Mouse (Mus musculus): Measurements from ENCODE around the gene Gm45713. TPM values are rescaled to one million over a fixed set of nuclear protein-coding genes. Genes with fewer than 3 reads are reported as not detected.

Gm45713 gene
- 0.20 TPM in 1 of 2 replicates, not detected in the other for polyA plus RNA-seq (2015; fragmentation: Nextera tagmentation; extraction: Ambion mirVana)

GRCm38 (mm10) chr7:45135993-45136567 is at the start of gene Gm45713, which contains the start of gene Flt3l:
Gene Gm45713 (minus strand): TSS chr7:45136231.
Gene Flt3l (minus strand): TSS chr7:45136432.
- Histone ChIP-seq H3K9me3 (no peaks in the 10 kb centered on the region), H3K36me3 (0 out of 2 replicates have a peak, but pooled peaks cover 4% of the 10 kb centered on the region), H3K4me1 (peaks cover 7% of the 10 kb centered on the region), H3K27ac (peak within 1 kb of the TSS; percentile 5; the same call in 1 of the 2 replicates), H3K9ac (peak within 1 kb of the TSS; percentile 77), H3K27me3 (peaks cover 15% of the 10 kb centered on the region; the same call in 1 of the 2 replicates), H3K4me2 (peak within 1 kb of the TSS; percentile 72), H3K4me3 (peak within 1 kb of the TSS; percentile 56)
- ATAC-seq (ENCODE audit: insufficient number of reproducible peaks, insufficient read depth, low FRiP score, low TSS enrichment, low read depth), result peak; percentile 60
- WGBS, result 2% methylated on average over 29 of the region's 29 CpGs

DNA sequence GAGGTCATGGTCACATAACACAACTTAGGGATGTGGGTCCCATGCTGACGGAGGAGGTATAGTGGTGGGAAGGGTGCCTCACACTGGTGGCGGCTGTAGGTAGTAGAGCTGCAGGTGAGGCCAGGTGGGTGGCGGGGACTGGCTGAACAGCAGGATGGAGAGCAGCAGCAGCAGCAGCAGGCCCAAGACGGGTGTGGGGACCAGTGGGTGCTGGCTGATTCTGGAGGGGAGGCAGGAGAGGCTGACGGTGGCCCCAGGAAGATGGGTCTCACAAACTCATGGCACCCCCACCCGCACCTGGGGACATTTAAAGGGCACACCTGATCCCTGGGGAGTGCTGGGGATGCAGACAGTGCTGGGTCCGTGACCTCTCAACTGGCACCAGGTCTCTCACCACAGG is 47.6 kb upstream of the Gm45713 start:
- Histone ChIP-seq H3K27ac (no peak overlapping the region), H3K4me2 (no peak overlapping the region), H3K36me3 (no peaks in the 10 kb centered on the region), H3K9me3 (no peaks in the 10 kb centered on the region), H3K4me1 (peaks cover 10% of the 10 kb centered on the region; the same call in 1 of the 2 replicates), H3K27me3 (peaks cover 93% of the 10 kb centered on the region), H3K9ac (no peak overlapping the region), H3K4me3 (no peak overlapping the region)
- ATAC-seq (ENCODE audit: insufficient number of reproducible peaks, insufficient read depth, low FRiP score, low TSS enrichment, low read depth), result no peak
- WGBS, result 63% methylated on average over 7 of the region's 7 CpGs

- WGBS, result 19% methylated on average over 11 of the region's 11 CpGs
- ATAC-seq (ENCODE audit: insufficient number of reproducible peaks, insufficient read depth, low FRiP score, low TSS enrichment, low read depth), result no peak
These were observed 46.6 kb upstream of the Gm45713 start for GRCm38 (mm10) chr7:45182606-45183005.

DNA sequence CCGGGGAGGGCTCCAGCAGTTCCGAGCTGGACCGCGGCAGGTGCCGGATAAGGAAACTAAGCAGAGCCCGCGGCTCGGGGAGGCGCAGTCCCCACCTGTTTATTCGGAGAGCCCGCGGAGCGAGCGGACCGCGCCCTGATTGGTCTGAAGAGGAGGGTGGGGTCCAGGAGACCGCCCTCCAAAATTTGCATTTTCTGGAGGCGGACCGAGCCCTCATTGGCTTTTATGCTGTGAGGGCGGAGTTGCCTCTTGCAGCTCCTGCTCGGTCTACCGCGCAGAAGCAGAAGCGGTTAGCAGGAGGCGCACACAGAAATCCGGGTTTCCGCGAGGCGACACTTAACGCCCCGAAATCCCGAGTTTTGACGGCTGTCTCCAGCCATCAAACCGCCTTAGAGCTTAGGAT is 46.2 kb upstream of the Gm45713 start:
- peak; percentile 73 for ATAC-seq (ENCODE audit: insufficient number of reproducible peaks, insufficient read depth, low FRiP score, low TSS enrichment, low read depth)

More at GRCm38 (mm10) chr7:45182606-45183005, 46.6 kb upstream of the Gm45713 start:
- peak overlapping the region; percentile 61 for H3K4me2 ChIP-seq
- peak overlapping the region; percentile 58 for H3K9ac ChIP-seq
- H3K36me3 ChIP-seq, result no peaks in the 10 kb centered on the region
- H3K27ac ChIP-seq, result no peak overlapping the region
- H3K9me3 ChIP-seq, result no peaks in the 10 kb centered on the region
- H3K27me3 ChIP-seq, result peaks cover 95% of the 10 kb centered on the region
- peaks cover 10% of the 10 kb centered on the region; the same call in 1 of the 2 replicates for H3K4me1 ChIP-seq
- peak overlapping the region; percentile 36 for H3K4me3 ChIP-seq

GRCm38 (mm10) chr7:45181540-45181939 is 45.5 kb upstream of the Gm45713 start:
- no peak for ATAC-seq (ENCODE audit: insufficient number of reproducible peaks, insufficient read depth, low FRiP score, low TSS enrichment, low read depth)
- 6% methylated on average over 35 of the region's 35 CpGs for WGBS
- peaks cover 14% of the 10 kb centered on the region for H3K4me1 ChIP-seq
- H3K9me3 ChIP-seq, result no peaks in the 10 kb centered on the region
- no peak overlapping the region for H3K27ac ChIP-seq
- no peaks in the 10 kb centered on the region for H3K36me3 ChIP-seq
- 0 out of 2 replicates have a peak overlapping the region, but pooled peaks have one; percentile 16 for H3K4me2 ChIP-seq
- no peak overlapping the region for H3K9ac ChIP-seq
- peaks cover 99% of the 10 kb centered on the region for H3K27me3 ChIP-seq
- H3K4me3 ChIP-seq, result 0 out of 2 replicates have a peak overlapping the region, but pooled peaks have one; percentile 13

More for the DNA sequence above, 46.2 kb upstream of the Gm45713 start:
- H3K36me3 ChIP-seq, result no peaks in the 10 kb centered on the region
- H3K9me3 ChIP-seq, result no peaks in the 10 kb centered on the region
- under 1% methylated on average over 34 of the region's 34 CpGs for WGBS
- peaks cover 10% of the 10 kb centered on the region; the same call in 1 of the 2 replicates for H3K4me1 ChIP-seq
- peak overlapping the region; percentile 58 for H3K9ac ChIP-seq
- H3K27ac ChIP-seq, result no peak overlapping the region
- H3K4me3 ChIP-seq, result peak overlapping the region; percentile 36
- H3K27me3 ChIP-seq, result peaks cover 99% of the 10 kb centered on the region
- H3K4me2 ChIP-seq, result peak overlapping the region; percentile 61

DNA sequence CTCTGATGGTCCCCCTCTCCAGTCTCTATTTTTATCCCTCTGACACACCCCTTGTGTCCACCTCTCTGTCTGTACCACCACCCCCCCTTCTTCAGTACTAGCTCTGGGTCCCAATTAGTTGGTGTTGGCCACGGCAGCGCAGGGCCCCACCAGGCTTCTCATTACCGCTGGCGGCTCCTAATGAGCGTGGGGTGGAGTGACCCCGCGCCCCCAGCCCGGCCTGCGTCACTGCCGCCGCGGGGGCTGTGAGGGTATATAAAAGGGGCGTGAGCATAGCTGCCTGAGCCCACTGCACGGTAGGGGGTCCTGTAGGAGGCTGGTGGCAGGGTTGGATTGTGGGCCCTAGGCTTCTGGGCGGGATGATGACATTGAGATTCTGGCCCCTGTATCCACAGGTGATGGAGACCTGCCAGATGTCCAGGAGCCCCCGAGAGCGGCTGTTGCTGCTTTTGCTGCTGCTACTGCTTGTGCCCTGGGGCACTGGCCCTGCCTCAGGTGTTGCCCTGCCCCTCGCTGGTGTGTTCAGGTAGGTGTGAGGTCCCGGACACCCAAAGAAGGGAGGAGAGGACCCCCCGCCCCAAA is 45.0 kb upstream of the Gm45713 start, which contains the start of gene Pth2:
Pth2 (plus strand) TSS at position 100 of the 582 bp plus-strand sequence.
- 0 out of 2 replicates have a peak within 1 kb of the TSS, but pooled peaks have one; percentile 16 for H3K4me2 ChIP-seq

DNA sequence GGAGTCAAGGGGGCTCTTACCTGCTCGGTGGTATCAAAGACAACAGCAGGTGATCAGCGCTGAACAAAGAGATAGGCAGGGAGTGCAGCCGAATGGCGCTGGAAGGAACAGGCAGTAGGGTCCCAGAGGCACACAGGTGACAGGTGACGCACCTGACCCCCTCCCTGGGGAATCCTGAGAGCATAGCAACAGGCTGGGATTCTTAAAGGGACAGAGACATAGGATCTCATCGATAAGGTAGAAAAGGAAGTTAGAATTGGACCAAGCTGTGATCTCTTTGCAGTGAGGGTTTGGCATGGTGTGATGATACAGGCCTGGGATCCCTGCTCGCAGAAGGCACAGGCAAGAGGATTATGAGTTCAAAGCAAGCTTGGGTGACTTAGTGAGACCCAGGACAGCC is 43.4 kb upstream of the Gm45713 start, which contains the start of gene Gfy:
Gfy (minus strand) TSS at position 101 of the 400 bp plus-strand sequence.
- H3K36me3 ChIP-seq, result no peaks in the 10 kb centered on the region
- peaks cover 30% of the 10 kb centered on the region for H3K4me1 ChIP-seq
- H3K27me3 ChIP-seq, result peaks cover 100% of the 10 kb centered on the region
- 22% methylated on average over 7 of the region's 7 CpGs for WGBS
- H3K9me3 ChIP-seq, result no peaks in the 10 kb centered on the region
- no peak within 1 kb of the TSS for H3K9ac ChIP-seq
- H3K4me3 ChIP-seq, result peak within 1 kb of the TSS; percentile 3; the same call in 1 of the 2 replicates
- no peak within 1 kb of the TSS for H3K4me2 ChIP-seq
- ATAC-seq (ENCODE audit: insufficient number of reproducible peaks, insufficient read depth, low FRiP score, low TSS enrichment, low read depth), result no peak
- no peak within 1 kb of the TSS for H3K27ac ChIP-seq

More for the DNA sequence above, 45.0 kb upstream of the Gm45713 start, which contains the start of gene Pth2:
- no peak within 1 kb of the TSS for H3K27ac ChIP-seq
- 13% methylated on average over 20 of the region's 20 CpGs for WGBS
- no peak within 1 kb of the TSS for H3K9ac ChIP-seq
- no peaks in the 10 kb centered on the region for H3K36me3 ChIP-seq
- peaks cover 20% of the 10 kb centered on the region for H3K4me1 ChIP-seq
- no peaks in the 10 kb centered on the region for H3K9me3 ChIP-seq
- H3K4me3 ChIP-seq, result 0 out of 2 replicates have a peak within 1 kb of the TSS, but pooled peaks have one; percentile 13
- peaks cover 100% of the 10 kb centered on the region for H3K27me3 ChIP-seq
- no peak for ATAC-seq (ENCODE audit: insufficient number of reproducible peaks, insufficient read depth, low FRiP score, low TSS enrichment, low read depth)

DNA sequence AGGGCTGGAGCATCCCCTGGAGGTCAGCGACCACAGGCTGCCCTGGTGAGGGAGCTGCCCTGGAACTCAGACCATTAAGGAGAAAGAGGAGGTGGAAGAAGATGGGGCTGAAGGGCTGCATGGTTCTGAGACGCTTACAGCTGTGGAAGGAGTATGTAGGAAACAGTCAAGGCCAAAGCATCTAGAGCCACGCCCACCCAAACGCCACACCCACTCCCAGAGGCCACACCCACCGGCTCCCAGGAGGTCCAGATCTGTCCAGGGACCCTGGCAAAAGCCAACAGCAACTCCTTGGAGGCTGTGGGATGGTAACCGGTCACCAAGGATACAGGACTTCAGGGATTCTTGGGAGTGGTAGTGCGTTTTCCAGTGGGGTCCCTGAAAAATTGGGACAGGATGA is 42.5 kb upstream of the Gm45713 start:
- Histone ChIP-seq H3K9me3 (no peaks in the 10 kb centered on the region), H3K4me3 (peak overlapping the region; percentile 3; the same call in 1 of the 2 replicates), H3K4me1 (peaks cover 31% of the 10 kb centered on the region), H3K4me2 (no peak overlapping the region), H3K27ac (no peak overlapping the region), H3K27me3 (peaks cover 99% of the 10 kb centered on the region), H3K9ac (no peak overlapping the region), H3K36me3 (no peaks in the 10 kb centered on the region)
- no peak for ATAC-seq (ENCODE audit: insufficient number of reproducible peaks, insufficient read depth, low FRiP score, low TSS enrichment, low read depth)
- WGBS, result 24% methylated on average over 7 of the region's 7 CpGs

GRCm38 (mm10) chr7:45176356-45176755 is 40.3 kb upstream of the Gm45713 start:
- ATAC-seq (ENCODE audit: insufficient number of reproducible peaks, insufficient read depth, low FRiP score, low TSS enrichment, low read depth), result no peak
- peaks cover 97% of the 10 kb centered on the region for H3K27me3 ChIP-seq
- no peaks in the 10 kb centered on the region for H3K9me3 ChIP-seq
- 4% methylated on average over 28 of the region's 31 CpGs for WGBS
- peak overlapping the region; percentile 55 for H3K9ac ChIP-seq
- H3K36me3 ChIP-seq, result no peaks in the 10 kb centered on the region
- H3K4me1 ChIP-seq, result peaks cover 24% of the 10 kb centered on the region
- no peak overlapping the region for H3K27ac ChIP-seq
- peak overlapping the region; percentile 52 for H3K4me2 ChIP-seq
- peak overlapping the region; percentile 33 for H3K4me3 ChIP-seq

- no peaks in the 10 kb centered on the region for H3K36me3 ChIP-seq
These were observed 39.9 kb upstream of the Gm45713 start for GRCm38 (mm10) chr7:45175929-45176328.

GRCm38 (mm10) chr7:45175398-45175797 is 39.4 kb upstream of the Gm45713 start:
- Histone ChIP-seq H3K9ac (no peak overlapping the region), H3K4me1 (peaks cover 21% of the 10 kb centered on the region), H3K4me2 (peak overlapping the region; percentile 52), H3K36me3 (no peaks in the 10 kb centered on the region), H3K4me3 (peak overlapping the region; percentile 33; the same call in 1 of the 2 replicates), H3K27ac (no peak overlapping the region), H3K27me3 (peaks cover 96% of the 10 kb centered on the region), H3K9me3 (peaks cover 1% of the 10 kb centered on the region; the same call in 1 of the 2 replicates)
- WGBS, result 2% methylated on average over 13 of the region's 13 CpGs
- no peak for ATAC-seq (ENCODE audit: insufficient number of reproducible peaks, insufficient read depth, low FRiP score, low TSS enrichment, low read depth)

More at GRCm38 (mm10) chr7:45175929-45176328, 39.9 kb upstream of the Gm45713 start:
- Histone ChIP-seq H3K27ac (no peak overlapping the region), H3K9ac (peak overlapping the region; percentile 55; the same call in 1 of the 2 replicates), H3K4me3 (peak overlapping the region; percentile 33), H3K4me2 (peak overlapping the region; percentile 52), H3K9me3 (no peaks in the 10 kb centered on the region), H3K27me3 (peaks cover 96% of the 10 kb centered on the region), H3K4me1 (peaks cover 21% of the 10 kb centered on the region)
- 2% methylated on average over 23 of the region's 23 CpGs for WGBS
- ATAC-seq (ENCODE audit: insufficient number of reproducible peaks, insufficient read depth, low FRiP score, low TSS enrichment, low read depth), result no peak

All from embryonic facial prominence, embryonic 13.5 days (tissue).